Mouse (Mus musculus): ENCODE data around the gene Hoxb5. TPM values are rescaled to one million over a fixed set of nuclear protein-coding genes. Genes with fewer than 3 reads are reported as not detected.

Hoxb5 gene
- polyA plus RNA-seq, 1 experiment from 2014 or later, result not detected

DNA sequence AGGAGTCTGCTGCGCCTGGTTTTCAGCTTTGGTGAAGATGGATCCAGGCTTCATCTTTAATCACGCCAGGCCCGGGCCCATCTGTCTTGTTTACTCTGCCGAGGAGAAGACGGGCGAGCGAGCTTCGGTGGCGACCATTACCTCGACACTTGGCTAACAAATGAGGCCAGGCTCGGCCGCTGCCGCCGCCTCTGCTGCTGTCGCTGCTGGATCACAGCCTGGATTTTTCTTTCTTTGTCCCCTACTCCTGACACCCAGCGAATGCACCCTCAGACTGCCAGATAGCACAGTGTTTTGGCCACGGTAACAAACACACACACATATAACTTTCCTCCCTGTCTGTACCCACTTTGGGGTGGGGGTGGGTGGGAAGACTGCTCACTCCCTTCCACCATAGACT lies 17.6 kb downstream of the Hoxb5 start:
- H3K4me1 ChIP-seq, result peaks cover 5% of the 10 kb centered on the region
- no peak overlapping the region for H3K4me2 ChIP-seq (replicated peaks)
- H3K9ac ChIP-seq (replicated peaks), result no peak overlapping the region
- H3K27ac ChIP-seq (replicated peaks), result no peak overlapping the region
- no peaks in the 10 kb centered on the region for H3K36me3 ChIP-seq
- WGBS, result under 1% methylated on average over 17 of the region's 17 CpGs
- no peak overlapping the region for H3K4me3 ChIP-seq
- ATAC-seq (replicated peaks), result no peak
- H3K27me3 ChIP-seq, result peaks cover 98% of the 10 kb centered on the region
- no peaks in the 10 kb centered on the region for H3K9me3 ChIP-seq

DNA sequence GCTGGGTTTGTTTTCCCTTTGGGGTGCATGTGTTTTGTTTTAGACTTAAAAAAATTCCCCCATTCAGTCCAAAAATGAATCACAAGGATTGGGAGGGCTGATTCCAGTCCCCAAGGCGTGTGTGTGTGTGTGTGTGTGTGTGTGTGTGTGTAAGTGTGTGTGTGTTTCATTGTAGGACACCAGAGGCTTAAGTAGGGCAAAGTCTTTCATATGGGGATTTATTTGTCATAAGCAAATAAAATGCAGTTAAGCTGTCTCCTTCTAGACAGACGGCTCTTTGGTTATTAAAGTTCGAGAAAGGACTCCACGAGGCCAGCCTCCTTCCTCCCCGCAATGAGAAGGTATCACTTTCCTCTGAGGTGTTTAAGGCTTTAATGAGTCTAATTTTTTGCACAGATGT lies 18.7 kb downstream of the Hoxb5 start:
- WGBS, result 4% methylated on average over 5 of the region's 5 CpGs
- no peak overlapping the region for H3K4me2 ChIP-seq (replicated peaks)
- no peak for ATAC-seq (replicated peaks)

DNA sequence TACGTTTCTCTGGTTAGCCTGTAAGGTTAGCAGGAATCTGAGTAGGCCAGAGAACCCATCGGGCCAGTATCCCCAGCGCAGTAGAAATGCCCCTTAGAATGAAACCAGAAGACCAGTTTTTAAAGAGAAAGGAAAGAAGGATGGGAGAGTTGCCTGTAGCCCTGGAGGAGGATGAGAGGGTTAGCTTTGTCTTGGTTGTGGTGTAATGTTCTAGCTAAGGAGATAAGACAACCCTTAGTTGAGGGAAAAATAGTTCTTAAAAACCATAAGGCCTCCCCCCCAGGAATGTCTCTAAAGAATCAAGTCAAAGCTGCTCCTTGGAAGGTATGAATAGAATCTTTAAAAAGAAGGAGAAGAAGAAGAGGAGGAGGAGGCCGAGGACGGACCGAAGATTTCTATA lies 19.6 kb downstream of the Hoxb5 start:
- Histone ChIP-seq H3K9me3 (no peaks in the 10 kb centered on the region), H3K36me3 (no peaks in the 10 kb centered on the region), H3K4me1 (peaks cover 5% of the 10 kb centered on the region), H3K27me3 (peaks cover 99% of the 10 kb centered on the region), H3K9ac (replicated peaks) (no peak overlapping the region), H3K4me3 (no peak overlapping the region), H3K4me2 (replicated peaks) (no peak overlapping the region), H3K27ac (replicated peaks) (no peak overlapping the region)
- no peak for ATAC-seq (replicated peaks)
- 4% methylated on average over 6 of the region's 6 CpGs for WGBS

More for the DNA sequence above, 18.7 kb downstream of the Hoxb5 start:
- Histone ChIP-seq H3K27me3 (peaks cover 99% of the 10 kb centered on the region), H3K27ac (replicated peaks) (no peak overlapping the region), H3K36me3 (no peaks in the 10 kb centered on the region), H3K9ac (replicated peaks) (no peak overlapping the region), H3K9me3 (no peaks in the 10 kb centered on the region), H3K4me1 (peaks cover 5% of the 10 kb centered on the region), H3K4me3 (no peak overlapping the region)

- no peak for ATAC-seq (replicated peaks)
- H3K9ac ChIP-seq (replicated peaks), result no peak within 1 kb of the TSS
- H3K27me3 ChIP-seq, result peaks cover 99% of the 10 kb centered on the region
- H3K36me3 ChIP-seq, result no peaks in the 10 kb centered on the region
- no peaks in the 10 kb centered on the region for H3K9me3 ChIP-seq
- WGBS, result 2% methylated on average over 10 of the region's 10 CpGs
- H3K27ac ChIP-seq (replicated peaks), result no peak within 1 kb of the TSS
- H3K4me3 ChIP-seq, result no peak within 1 kb of the TSS
- H3K4me2 ChIP-seq (replicated peaks), result no peak within 1 kb of the TSS
- H3K4me1 ChIP-seq, result peaks cover 5% of the 10 kb centered on the region
Measured at GRCm38 (mm10) chr11:96323154-96323553, 20.0 kb downstream of the Hoxb5 start, which contains the start of gene Hoxb3. Gene Hoxb3, plus strand, starts transcription at chr11:96323326.

GRCm38 (mm10) chr11:96324125-96324524 lies 21.0 kb downstream of the Hoxb5 start:
- Histone ChIP-seq H3K27me3 (peaks cover 99% of the 10 kb centered on the region), H3K4me1 (no peaks in the 10 kb centered on the region), H3K9ac (replicated peaks) (no peak overlapping the region), H3K9me3 (no peaks in the 10 kb centered on the region), H3K4me2 (replicated peaks) (no peak overlapping the region), H3K4me3 (no peak overlapping the region), H3K36me3 (no peaks in the 10 kb centered on the region), H3K27ac (replicated peaks) (no peak overlapping the region)
- ATAC-seq (replicated peaks), result no peak
- WGBS, result 2% methylated on average over 5 of the region's 5 CpGs

DNA sequence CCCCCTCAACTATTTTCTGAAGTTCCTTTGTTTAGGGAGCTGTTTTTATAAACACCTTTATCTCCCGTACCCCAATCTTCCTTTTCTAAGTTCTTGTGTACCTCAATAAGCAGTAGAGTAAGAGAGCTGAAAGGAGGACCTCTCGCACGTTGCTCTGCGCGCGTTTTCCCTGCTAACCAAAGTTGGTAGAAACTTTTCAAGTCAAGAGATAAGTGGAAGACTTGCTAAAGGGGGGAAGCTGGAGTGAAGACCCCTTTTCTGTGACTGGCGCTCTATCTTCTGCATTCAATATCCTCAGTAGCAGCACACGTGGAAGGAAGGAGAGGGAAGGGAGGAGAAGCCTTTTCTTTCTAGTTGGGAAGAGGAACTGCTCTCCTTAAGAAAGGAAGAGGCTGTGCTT lies 21.8 kb downstream of the Hoxb5 start:
- Histone ChIP-seq H3K9me3 (no peaks in the 10 kb centered on the region), H3K4me2 (replicated peaks) (no peak overlapping the region), H3K4me1 (no peaks in the 10 kb centered on the region), H3K4me3 (no peak overlapping the region), H3K9ac (replicated peaks) (no peak overlapping the region), H3K27me3 (peaks cover 99% of the 10 kb centered on the region), H3K27ac (replicated peaks) (no peak overlapping the region), H3K36me3 (no peaks in the 10 kb centered on the region)
- no peak for ATAC-seq (replicated peaks)
- 3% methylated on average over 8 of the region's 8 CpGs for WGBS

DNA sequence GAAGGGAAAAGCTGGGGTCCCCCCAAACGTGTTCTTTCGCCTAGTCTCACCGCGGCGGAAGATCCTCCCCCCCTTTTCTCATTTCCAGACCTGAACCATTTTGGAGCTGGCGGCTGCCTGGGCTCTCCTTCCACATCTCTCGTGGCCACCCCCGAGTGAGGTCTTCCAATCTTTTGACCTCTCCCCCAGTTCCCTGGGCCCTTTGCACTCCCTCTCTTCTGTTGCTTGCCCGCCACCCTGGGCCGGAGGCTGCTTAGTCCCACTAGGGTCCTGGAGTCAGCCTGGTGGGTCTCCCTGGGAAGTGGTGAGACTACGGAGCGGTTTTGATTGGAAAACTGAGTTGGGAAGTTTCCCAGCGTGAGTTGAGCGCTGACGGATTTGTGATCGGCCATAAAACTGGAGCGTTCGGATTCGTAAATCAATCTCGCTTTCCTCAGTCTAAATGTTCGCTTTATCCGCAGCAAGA lies 22.6 kb downstream of the Hoxb5 start:
- H3K9me3 ChIP-seq, result no peaks in the 10 kb centered on the region
- H3K4me3 ChIP-seq, result no peak overlapping the region
- no peak overlapping the region for H3K27ac ChIP-seq (replicated peaks)
- H3K9ac ChIP-seq (replicated peaks), result no peak overlapping the region
- no peak overlapping the region for H3K4me2 ChIP-seq (replicated peaks)
- 1% methylated on average over 22 of the region's 22 CpGs for WGBS
- H3K36me3 ChIP-seq, result no peaks in the 10 kb centered on the region
- H3K4me1 ChIP-seq, result no peaks in the 10 kb centered on the region
- peaks cover 100% of the 10 kb centered on the region for H3K27me3 ChIP-seq
- ATAC-seq (replicated peaks), result no peak

GRCm38 (mm10) chr11:96326705-96327104 lies 23.6 kb downstream of the Hoxb5 start:
- Histone ChIP-seq H3K4me1 (no peaks in the 10 kb centered on the region), H3K27me3 (peaks cover 99% of the 10 kb centered on the region), H3K9ac (replicated peaks) (no peak overlapping the region), H3K9me3 (no peaks in the 10 kb centered on the region), H3K27ac (replicated peaks) (no peak overlapping the region), H3K4me2 (replicated peaks) (no peak overlapping the region), H3K4me3 (no peak overlapping the region), H3K36me3 (no peaks in the 10 kb centered on the region)
- no peak for ATAC-seq (replicated peaks)
- 2% methylated on average over 12 of the region's 12 CpGs for WGBS

- no peak for ATAC-seq (replicated peaks)
- no peak overlapping the region for H3K9ac ChIP-seq (replicated peaks)
- WGBS, result 3% methylated on average over 7 of the region's 7 CpGs
Measured at GRCm38 (mm10) chr11:96327122-96327521, 24.0 kb downstream of the Hoxb5 start.

GRCm38 (mm10) chr11:96327750-96328149 lies 24.6 kb downstream of the Hoxb5 start:
- H3K9ac ChIP-seq (replicated peaks), result no peak overlapping the region
- no peaks in the 10 kb centered on the region for H3K9me3 ChIP-seq
- no peak overlapping the region for H3K4me3 ChIP-seq
- peaks cover 99% of the 10 kb centered on the region for H3K27me3 ChIP-seq
- no peaks in the 10 kb centered on the region for H3K36me3 ChIP-seq
- 0% methylated on average over 5 of the region's 5 CpGs for WGBS
- H3K4me2 ChIP-seq (replicated peaks), result no peak overlapping the region
- H3K27ac ChIP-seq (replicated peaks), result no peak overlapping the region
- no peak for ATAC-seq (replicated peaks)
- no peaks in the 10 kb centered on the region for H3K4me1 ChIP-seq

More at GRCm38 (mm10) chr11:96327122-96327521, 24.0 kb downstream of the Hoxb5 start:
- H3K27me3 ChIP-seq, result peaks cover 99% of the 10 kb centered on the region
- no peak overlapping the region for H3K4me3 ChIP-seq
- no peaks in the 10 kb centered on the region for H3K4me1 ChIP-seq
- no peak overlapping the region for H3K4me2 ChIP-seq (replicated peaks)
- no peak overlapping the region for H3K27ac ChIP-seq (replicated peaks)
- H3K36me3 ChIP-seq, result no peaks in the 10 kb centered on the region
- no peaks in the 10 kb centered on the region for H3K9me3 ChIP-seq

GRCm38 (mm10) chr11:96328605-96329004 lies 25.5 kb downstream of the Hoxb5 start:
- Histone ChIP-seq H3K9ac (replicated peaks) (no peak overlapping the region), H3K4me3 (no peak overlapping the region), H3K4me2 (replicated peaks) (no peak overlapping the region), H3K9me3 (no peaks in the 10 kb centered on the region), H3K36me3 (no peaks in the 10 kb centered on the region), H3K27me3 (peaks cover 99% of the 10 kb centered on the region), H3K27ac (replicated peaks) (no peak overlapping the region), H3K4me1 (no peaks in the 10 kb centered on the region)
- no peak for ATAC-seq (replicated peaks)
- WGBS, result 8% methylated on average over 8 of the region's 8 CpGs

DNA sequence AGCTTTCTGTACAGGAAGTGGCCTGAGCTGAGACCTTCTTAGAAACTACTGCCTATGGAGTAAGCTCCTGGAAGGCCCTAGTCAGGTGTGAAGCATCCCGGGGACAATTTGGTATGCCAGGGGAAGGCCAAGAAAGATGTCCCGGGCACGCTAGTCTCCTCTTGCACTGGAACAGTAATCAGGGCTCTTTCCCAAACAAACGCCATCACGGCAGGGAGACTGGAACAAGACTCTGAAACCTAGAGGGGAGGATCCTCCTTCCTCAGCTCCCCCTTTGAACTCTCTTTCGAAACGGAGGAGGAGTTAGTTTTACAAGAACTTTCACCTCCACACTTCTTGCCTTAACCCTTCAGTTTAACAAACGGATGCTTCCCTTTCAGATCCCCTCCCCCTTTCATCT lies 29.0 kb downstream of the Hoxb5 start:
- H3K9ac ChIP-seq (replicated peaks), result no peak overlapping the region
- 0% methylated on average over 8 of the region's 8 CpGs for WGBS
- H3K27me3 ChIP-seq, result peaks cover 99% of the 10 kb centered on the region
- no peak overlapping the region for H3K4me2 ChIP-seq (replicated peaks)
- H3K27ac ChIP-seq (replicated peaks), result no peak overlapping the region
- H3K9me3 ChIP-seq, result no peaks in the 10 kb centered on the region
- no peaks in the 10 kb centered on the region for H3K4me1 ChIP-seq
- no peaks in the 10 kb centered on the region for H3K36me3 ChIP-seq
- H3K4me3 ChIP-seq, result no peak overlapping the region
- ATAC-seq (replicated peaks), result no peak

DNA sequence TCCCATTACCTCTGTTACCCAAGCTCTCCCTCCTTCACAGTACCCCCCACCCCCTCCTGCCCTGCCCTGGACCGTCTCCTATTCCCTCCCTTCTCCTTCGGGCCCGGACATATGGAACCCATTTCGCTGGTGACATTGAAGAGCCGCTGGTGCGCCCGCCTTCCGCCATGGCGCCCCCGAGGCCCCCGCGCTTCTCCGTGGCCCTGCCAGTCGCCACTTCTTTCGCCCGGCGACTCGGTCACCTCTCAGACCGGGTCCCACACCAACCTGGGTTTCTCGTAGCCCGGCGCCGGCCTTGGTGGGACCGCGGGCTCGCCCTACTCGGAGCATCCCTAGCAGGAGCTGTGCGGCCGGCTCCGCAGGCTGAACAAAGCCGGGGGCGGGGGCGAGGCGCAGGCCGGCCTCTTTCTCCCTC lies 29.5 kb downstream of the Hoxb5 start:
- Histone ChIP-seq H3K4me1 (no peaks in the 10 kb centered on the region), H3K9me3 (no peaks in the 10 kb centered on the region), H3K27ac (replicated peaks) (no peak overlapping the region), H3K4me2 (replicated peaks) (no peak overlapping the region), H3K27me3 (peaks cover 99% of the 10 kb centered on the region), H3K36me3 (no peaks in the 10 kb centered on the region), H3K9ac (replicated peaks) (no peak overlapping the region), H3K4me3 (no peak overlapping the region)
- ATAC-seq (replicated peaks), result no peak
- WGBS, result 2% methylated on average over 35 of the region's 35 CpGs
